Mouse (Mus musculus): Measurements from ENCODE around the gene Acox1. TPM values are rescaled to one million over a fixed set of nuclear protein-coding genes. Genes with fewer than 3 reads are reported as not detected.
A peak's percentile ranks its signal among the peaks of the same experiment; 100 is the strongest.

The Acox1 gene
- polyA plus RNA-seq (2017; shearing (Covaris generic)) = 10 to 100 TPM; 16.9 to 24.2 TPM

DNA sequence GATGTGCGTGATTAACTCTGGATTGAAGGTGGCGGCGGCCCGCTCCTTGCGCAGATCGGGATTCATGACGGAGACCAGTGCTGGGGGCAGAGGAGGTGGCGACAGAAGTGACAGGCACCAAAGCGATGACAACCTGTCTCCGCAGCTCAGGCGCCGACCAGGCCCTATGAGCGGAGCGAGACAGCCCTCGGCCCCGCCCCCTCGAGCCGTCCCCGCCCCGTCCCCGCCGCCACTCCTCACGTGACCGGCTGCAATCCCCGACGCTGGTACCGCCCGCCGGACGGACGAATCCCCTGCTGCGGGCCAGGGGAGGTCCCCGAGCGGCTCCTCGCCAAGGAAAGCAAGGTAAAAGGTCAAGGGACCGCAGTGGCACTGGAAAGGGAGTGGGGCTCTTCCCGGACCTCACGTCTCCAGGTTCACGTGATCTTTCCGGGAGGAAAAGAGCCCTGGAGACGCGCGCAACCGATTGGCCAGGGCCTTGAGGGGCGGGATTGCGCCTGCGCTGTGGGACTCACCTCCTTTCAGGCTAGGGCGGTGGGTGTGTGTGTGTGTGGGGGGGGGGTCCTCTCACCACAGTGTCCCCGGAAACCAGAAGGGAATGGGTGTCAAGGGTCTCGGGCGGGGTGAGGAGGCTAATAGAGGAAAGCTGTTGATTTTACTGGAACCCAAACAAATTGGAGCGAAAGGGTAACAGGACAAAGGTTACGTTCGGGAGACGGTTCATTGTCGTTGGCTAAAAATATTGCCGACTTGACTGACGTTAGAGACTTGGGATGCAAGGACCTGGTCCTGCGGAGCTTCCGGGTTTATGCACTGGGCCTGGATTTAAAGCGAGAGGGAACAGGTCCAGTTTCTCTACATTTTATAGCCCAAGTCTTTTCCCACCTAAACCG lies at the start of gene Acox1, which contains the start of gene Ten1:
TSS of gene Acox1 (minus strand) at position 407 of the 893 bp plus-strand sequence.
TSS of gene Ten1 (plus strand) at position 217 of the 893 bp plus-strand sequence.
- ATAC-seq = peak; percentile 88

DNA sequence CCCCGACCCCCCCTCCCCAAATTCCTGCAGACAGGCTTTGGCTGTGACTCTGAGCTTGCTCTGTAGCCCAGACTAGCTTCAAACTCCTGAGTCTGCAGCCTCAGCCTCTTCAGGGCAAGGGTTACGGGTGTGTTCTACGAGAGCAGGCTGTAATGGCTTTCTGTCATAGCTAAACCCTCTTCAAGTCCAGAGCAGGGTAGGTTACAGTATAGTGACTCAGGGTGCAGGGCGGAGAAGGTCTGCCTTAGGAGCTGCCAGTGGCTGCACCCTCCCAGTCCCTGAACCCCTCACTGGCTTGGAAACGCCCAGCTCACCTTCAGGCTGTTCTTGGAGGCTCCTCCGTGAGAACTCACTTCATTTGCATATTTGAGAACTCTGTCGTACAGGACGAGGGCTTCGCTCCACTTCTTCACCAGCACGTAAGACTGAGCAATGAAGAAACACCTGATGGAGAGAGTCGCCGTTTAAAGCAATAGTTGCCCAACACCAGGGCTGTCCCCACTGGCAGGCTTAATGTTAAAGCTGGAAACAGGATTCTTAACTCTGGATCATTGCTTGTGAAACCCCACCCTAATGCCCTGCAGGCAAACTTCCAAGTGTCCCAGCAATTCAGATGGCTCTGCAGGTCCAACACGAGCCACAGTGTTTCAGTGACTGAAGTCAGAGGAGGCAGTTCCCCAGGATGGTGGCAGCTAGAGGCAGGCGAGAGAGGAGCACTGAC lies 48.8 kb upstream of the Acox1 start:
- no peak for ATAC-seq

DNA sequence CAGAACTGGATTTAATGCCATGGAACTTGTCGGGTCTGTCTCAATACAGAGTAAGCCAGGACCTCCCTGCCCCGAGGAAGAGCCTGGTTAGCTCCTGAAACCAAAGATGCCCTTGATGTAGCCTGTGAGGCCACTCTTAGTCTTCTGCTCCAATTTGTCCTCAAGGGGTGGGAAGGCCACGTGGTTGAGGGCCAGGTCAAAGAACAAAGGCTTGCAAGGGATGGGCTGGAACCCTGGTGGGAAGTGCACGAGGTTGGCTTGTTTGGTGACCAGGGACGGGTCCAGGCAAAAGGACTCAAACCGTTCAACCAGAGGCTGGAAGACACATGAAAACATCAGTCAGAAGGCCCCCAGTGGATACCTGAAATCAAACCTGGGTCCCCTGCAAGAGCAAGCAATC lies 46.8 kb upstream of the Acox1 start:
- no peak for ATAC-seq

DNA sequence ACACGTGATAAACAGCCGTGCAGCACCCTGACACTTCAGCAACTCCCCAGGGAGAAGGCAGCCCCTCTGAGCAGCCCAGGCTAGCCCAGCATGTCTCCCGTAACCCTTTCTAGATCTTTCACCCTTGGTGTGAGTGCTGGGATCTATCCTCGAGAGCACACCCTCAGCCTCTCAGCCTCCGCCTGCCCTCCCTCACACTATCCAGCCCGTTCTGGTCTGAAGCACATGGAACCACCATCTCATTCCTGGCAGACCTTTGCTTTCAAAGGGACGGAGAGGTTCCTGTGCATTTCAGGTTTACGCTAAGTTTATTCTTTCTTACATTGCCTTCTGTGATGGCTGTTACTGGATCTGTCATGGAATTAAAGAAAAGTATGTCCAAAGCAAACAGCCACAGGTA lies 45.7 kb upstream of the Acox1 start:
- no peak for ATAC-seq

DNA sequence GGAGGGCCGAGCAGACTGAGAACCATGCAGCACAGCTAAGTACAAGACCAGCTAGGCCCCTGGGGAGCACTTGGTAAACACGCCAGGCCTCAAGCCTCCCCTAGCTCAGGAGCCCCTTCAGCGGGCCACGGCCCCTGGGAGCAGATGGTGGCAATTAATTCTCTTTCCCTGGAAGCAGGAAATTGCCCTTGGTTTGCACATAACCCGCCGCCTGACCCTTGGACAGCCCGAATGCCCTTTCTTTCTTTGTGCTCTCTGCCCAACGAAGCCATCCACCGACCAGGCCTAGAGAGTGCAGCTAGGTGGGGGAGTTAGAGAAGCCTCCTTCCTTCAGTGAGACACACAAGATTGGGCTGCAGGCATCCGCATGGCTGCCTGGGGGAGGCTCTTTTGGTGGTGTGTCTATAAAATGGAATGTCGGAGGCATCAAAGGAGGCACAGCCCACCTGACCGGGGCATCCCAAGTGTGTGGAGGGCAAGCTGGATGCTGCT lies 42.9 kb upstream of the Acox1 start:
- no peak for ATAC-seq

DNA sequence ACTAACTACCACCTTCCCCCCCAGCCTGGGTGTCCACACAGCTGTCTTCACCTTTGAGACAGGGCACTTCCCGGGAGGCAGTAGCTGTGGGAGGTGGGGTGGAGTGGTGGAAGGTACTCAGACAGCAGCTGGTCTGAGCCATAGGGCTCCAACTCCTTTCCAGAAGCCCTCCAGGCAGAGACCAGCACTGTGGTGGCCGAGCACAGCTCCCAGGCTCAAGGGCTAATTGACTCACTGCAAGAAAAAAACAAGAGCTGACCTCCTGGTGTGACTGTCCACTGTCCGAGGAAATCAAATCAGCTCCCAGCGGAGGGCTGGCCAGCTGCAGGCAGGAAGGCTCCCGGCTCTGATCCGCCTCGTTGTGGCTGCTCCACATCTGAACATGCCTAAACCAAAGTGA lies 41.0 kb upstream of the Acox1 start:
- no peak for ATAC-seq

DNA sequence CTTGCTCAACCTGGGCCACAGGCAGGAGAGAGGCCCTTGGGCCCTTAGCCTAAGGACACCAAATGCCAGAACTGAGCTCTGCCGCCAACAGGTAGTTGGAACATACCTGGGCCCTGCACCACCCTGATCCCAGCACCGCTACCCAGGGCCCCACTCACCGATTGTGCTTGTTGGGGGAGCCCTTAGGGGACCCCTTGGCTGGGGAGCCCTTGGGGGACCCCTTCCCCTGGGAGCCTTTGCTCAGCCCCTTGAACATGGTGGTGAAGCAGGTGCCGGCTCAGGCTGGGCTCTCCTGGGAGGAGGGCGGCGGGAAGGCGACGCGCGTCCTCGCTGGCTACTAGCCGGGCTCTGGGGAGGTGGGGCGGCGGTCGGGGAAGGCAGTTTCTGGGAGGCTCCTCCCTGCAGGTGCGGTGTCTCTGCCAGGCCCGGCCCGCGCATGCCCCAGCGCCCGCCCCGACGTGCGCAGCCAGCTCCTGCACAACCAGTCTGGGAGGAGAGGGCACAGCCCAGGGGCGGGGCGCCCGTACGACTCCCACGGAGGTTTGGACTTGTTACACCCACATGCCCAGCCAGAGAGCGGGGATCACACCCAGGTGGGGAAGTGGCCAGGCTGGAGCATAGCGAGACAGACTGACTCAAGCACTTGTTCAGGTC lies 39.0 kb upstream of the Acox1 start, which contains the start of gene Evpl:
TSS of gene Evpl (minus strand) at position 336 of the 654 bp plus-strand sequence.
- ATAC-seq = peak; percentile 32

DNA sequence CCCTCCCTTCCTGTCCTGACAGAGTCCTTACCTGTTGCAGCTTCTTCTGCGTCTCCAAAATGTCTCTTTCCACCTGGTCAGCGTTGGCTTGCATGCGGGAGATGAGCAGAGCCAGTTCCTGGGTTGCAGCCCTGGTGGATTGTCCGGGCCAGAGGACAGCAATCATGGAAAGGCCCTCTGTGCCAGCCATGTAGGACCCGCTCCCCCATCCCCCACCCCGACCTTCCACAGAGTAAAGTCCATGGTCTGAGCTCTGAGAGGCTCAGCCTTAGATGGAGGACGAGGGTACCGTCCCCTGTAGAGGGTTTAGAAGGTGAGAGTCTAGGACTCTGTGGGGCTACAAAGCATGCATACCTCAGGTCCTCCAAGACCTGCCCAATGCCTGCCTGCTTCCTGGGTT lies 36.1 kb upstream of the Acox1 start:
- ATAC-seq = no peak

DNA sequence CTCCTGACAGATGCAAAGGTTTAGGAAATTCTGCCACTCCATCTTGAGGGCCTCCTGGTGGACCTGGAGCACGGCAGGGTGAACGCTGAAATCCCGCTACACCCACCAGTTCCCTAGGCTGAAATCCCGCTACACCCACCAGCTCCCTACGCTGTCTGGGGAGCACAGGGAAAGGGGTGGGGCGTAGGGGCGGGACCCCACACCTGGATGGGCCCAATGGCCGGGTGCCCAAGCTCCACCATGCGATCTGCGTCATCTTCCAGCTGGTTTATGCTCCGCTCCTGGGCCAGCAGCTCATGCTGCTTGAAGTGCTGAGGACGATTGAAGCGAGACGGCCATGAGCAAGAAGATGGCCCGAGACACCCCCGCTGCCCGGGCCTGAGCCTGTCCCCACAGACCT lies 33.6 kb upstream of the Acox1 start:
- ATAC-seq = no peak

DNA sequence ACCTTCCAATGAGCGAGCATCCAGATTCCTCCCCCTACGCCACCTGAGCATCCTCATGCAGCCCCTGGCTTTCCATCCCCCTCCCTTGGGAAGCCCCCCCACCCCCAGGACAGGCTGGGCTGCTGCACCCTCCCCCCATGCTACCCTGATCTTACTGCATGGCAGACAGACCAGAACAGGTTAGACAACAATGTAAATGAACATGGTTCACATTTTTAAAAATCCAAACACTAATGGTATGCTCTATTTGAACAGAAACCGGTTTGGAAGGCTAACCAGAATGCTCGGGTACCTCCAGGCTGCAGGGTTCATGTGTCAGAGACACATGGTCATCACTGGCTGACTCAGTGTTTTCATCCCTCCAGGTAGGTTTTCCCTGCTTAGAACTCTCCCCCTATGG lies 29.9 kb upstream of the Acox1 start:
- ATAC-seq = no peak

DNA sequence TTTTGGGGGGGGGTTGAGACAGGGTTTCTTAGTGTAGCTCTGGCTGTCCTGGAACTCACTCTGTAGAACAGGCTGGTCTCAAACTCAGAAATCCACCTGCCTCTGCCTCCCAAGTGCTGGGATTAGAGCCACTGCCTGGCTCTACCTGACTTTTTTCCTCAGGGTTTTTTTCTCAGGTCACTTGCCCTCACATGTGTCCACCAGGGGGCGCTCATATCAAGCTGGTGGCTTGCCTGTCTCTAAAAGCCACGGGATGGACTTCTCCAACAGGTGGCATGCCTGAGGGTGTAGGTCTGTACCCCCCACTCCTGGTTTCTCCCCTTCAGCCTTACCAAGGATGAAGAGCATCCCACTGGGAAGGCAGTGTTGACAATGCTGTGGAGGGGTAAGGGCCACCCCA lies 27.6 kb upstream of the Acox1 start:
- peak; percentile 39 for ATAC-seq

DNA sequence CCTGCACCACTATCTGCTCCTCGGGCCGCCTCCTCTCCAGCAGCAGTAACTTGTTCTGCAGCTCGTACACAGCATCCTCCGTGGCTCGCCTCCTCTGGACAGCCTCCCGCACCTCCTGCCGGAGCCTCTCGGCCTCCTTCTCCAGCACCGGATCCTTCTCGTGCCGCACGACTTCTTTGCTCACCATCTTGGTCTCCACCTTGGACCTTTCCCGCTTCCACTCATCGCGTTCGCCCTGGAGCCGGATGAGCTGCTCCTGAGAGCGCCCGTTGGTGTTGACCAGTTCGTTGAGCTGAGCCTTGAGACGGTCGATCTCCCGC lies 23.9 kb upstream of the Acox1 start:
- ATAC-seq = no peak

DNA sequence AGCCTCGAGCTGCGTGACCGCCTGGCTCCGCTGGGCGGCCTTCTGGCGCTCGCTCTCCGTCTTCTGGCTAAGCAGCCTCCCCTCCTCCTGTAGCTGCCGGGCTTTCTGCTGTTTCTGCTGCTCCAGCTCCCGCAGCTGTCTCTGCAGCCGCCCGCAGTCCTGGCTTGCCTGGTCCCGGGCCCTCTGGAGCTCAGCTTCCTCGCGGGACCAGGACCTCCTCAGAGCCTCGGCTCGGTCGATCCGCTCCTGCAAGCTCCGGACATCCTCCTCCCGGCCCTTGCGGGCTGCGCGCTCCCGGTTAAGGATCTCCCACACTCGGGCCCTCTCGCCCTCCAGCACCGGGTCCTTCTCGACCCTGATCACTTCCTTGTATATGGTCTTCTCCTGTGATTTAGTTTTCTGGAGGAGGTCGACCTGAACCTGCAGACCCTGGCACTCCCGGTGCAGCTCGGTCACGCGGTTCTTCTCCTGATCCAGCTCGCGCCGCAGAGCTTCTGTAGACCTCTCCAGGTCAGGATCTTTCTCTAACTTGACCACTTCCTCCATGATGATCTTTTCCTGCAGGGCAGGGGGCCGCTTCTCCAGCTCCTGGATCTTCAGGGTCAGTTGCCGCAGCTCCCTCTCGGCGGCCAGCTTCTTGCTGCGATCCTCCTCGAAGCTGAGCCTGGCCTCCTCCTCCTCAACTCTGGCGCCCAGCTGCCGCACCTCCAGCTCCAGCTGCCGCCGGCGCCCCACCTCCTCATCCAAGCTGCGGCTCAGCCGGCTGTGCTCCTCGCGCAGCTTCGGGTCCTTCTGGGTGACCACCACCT lies 23.3 kb upstream of the Acox1 start:
- no peak for ATAC-seq

DNA sequence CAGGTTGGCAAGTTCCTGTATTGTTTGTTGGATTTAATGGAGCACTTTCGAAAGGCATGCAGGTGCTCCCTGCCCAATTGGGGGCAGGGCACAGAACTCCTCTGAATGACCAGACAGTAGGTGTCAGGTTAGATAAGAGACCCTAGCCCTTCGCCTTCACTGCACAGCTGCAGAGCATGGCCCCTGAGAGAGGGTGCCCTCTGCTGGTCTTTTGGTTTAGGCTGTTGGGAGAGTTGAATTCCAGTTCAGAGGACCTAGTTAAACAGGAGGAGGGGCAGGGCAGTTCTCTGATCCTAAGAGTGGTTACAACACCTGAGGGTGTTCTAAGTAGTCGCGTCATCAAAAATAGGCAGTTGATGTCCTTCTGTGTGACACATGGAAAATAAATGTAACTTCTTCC lies 21.0 kb upstream of the Acox1 start:
- ATAC-seq = no peak

DNA sequence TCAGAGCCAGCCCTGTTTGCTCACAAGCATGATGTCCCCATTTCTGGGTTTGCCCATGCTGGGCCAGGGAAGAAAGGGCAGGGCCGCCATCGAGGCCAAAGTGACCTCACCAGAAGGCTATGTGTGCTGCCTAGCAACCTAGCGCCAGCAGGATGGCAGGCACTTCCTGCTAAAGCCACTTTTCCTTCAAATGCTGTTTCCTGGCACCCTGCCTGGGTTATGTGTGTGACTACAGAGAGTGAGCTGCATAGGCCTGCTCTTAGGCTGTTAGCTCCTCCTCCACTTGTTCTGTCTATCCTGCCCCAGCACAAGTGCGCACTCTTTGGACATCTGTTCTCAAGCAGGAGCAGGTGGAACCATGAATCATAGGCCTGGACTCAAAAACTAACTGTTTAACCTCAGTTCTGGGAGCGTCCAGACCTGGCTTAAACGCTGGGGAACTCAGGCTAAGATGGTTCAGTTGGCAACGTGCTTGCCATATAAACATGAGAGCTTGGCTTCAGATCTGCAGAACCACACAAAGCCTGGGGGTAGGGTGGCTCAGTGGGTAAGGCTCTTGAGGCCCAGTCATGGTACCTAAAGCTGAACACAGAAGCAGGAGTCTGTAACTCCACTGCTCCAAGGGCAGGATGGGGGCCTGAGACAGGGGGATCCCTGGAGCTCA lies 20.0 kb upstream of the Acox1 start:
- ATAC-seq = no peak

DNA sequence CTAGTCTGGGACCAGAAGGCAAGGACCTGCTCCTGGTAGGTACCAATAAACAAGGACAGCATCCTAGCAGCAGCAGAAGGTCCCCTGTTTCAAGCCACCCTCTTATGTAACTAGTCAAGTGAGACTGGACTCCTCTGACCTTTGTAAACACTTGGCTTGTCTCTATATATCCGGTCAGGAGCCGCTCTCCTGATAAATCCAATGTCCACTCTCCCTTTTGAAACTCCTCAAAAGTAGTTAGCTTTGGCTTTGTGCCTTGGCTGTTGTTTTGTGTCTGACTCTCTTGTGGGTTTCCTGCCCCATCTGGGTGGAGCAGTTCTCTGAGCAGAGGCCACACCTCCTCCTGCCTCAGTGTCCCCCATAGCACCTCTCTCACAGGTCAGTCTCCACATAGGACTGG lies 19.4 kb upstream of the Acox1 start:
- ATAC-seq = no peak

DNA sequence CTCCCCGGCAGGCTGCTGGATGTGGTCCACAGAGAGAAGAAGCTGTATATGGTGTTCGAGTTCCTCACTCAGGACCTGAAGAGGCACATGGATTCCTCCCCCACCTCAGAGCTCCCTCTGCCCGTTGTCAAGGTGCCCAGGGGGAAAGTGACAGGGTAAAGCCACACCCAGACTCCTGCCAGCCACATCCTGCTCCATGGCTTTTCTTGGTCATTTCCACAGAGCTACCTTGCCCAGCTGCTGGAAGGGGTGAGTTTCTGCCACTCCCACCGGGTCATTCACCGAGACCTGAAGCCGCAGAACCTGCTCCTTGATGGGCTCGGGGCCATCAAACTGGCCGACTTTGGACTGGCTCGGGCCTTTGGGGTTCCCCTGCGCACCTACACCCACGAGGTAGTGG lies 17.7 kb upstream of the Acox1 start:
- no peak for ATAC-seq

DNA sequence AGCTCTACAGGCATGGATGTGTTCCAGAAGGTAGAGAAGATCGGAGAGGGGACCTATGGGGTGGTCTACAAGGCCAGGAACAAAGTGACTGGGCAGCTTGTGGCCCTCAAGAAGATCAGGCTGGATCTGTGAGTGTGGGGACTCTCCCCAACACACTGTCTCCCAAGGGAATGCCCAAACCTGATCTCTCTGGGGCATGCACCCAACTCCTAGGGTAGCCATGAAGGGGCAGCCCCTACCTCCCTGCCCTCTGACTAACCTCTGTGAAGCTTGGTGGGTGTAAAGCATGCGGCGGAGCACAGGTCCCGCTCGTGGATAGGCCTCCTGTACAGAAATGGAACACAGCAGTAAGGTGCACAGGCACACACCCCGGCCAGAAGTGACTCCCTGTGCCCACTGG lies 17.1 kb upstream of the Acox1 start:
- no peak for ATAC-seq

DNA sequence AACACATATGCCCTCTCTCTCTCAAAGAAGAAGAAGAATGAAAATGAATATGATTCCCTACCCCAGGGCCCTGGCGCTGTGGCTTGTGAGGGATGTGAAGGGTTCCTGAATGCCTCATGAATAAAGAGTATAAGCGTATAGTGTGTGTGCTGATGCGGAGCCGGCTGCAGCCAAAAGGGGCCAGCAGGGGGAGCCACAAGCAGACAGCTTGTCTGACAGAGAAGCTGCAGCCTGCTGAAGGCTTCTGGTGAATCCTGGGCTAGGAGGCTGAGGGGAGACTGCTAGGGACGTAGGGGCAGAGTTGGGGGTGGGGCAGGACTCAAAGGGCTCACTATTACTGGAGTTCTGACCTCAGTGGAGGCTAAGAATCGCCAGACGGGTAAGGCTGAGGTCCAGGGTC lies 16.3 kb upstream of the Acox1 start:
- ATAC-seq = no peak

DNA sequence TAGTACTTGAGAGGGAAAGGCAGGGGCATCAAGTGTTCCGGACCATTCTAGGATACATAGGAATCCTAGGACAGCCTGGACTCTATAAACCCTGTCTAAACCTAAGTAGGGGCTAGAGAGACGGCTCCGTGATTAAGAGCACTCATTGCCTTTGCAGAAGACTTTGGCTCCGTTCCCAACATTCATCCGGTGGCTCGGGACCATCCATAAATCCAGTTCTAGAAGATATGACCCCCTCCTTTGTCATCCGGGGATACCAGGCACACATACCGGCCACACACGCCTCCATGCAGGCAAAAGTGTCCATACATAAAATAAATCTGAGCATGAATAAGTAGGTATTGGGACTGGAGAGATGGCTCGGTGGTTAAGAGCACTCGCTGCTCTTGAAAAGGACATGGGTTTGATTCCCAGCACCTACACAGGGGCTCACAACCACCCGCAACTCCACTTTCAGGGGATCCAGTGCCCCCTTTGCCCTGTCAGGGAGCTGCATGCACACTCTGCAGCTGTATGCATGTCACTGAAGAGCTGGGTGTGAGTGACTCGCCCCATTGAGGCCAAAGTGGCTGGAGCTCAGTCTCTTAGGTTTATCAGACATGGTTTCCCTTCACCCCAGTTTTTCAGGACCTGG lies 15.1 kb upstream of the Acox1 start:
- no peak for ATAC-seq

DNA sequence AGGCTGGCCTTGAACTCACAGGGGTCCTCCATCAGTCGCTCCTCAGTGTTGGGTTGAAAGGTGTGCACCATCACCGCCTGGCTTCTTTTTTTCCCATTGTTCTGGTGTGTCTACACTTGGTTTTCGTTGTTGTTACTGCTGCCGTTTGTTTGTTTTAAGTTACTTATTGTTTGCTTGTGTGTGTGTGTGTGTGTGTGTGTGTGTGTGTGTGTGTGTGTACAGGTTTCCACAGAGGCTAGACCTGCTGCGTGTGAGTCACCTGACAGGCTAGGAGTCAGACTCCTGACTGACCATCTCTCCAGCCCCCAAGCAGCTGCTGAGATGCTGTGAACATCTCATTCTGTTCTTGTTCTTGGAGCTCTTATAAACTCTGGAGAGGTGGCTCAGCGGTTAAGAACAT lies 14.0 kb upstream of the Acox1 start:
- no peak for ATAC-seq
